Mouse (Mus musculus) naive thymus-derived CD4-positive, alpha-beta T cell, adult 5 months (primary cell): Measurements from ENCODE around the gene Ldoc1. TPM values are rescaled to one million over a fixed set of nuclear protein-coding genes. Genes with fewer than 3 reads are reported as not detected.

ENCODE experiments used
- polyA plus RNA-seq: library from polyadenylated mRNA; unstranded; fragments of 100-300 nt; shearing (Covaris generic); gene quantifications from one replicate; pipeline ENCODE4 v1.2.1, GENCODE M21; 2017

Gene Ldoc1
- polyA plus RNA-seq = not detected

GRCm38 (mm10) chrX:61709302-61710033, at the start of gene Ldoc1:
TSS of gene Ldoc1 (plus strand) at chrX:61709497.

